Mouse (Mus musculus) T-helper 2 cell (primary cell): Measurements from ENCODE around the gene Elp6.
"Not testable (repeated sequence)": the region's sequence is repeated elsewhere in the genome, so short reads cannot be mapped to it uniquely, and the experiment has no call there.

ENCODE experiments used
- in situ Hi-C: fragments of 300-600 bp; cut with MboI, MseI; formaldehyde crosslinking; loops from one replicate; pipeline ENCODE4 v1.15.1; 2025; ENCODE audit warnings: high pct_unique_total_duplicates

Elp6 gene

DNA sequence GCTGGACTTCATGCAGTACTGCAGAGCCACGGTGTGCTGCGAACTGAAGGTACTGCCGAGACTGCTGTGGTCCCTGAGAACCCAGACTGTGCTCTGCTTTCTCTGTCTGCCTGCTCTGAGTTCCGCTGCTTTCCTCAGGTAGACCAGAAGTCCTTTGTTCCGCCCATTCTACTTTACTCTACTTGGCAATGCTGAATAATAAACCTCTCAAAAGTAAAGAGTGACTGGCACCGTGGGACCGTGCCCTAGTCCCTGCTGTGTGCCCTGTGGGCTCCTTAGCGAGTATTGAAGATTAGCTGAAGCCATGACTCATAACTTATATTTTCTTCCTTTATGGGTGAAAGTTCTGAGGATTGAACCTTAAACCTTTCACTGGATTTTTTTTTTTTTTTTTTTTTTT is 10.9 kb downstream of the Elp6 start:
- in situ Hi-C loops = no loop called here

DNA sequence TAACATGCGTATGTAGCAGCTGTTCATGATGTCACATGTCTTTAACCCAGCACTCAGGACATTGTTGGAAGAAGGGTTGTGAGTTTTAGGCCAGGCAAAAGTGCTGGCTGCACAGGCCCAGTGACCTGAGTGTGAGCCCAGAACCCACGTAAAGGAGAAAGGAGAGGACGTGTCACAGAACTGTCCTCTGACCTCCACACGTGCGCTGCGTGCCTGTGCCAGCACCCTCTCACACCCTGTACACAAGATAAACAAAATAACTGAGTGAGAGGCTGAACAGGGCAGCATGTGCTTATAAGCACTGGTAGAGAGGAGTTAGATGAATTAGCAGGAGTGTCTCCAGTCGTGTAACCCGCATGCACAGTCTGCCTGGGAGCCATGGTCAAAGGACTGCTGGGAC is 11.5 kb downstream of the Elp6 start:
- in situ Hi-C loops = no loop called here

DNA sequence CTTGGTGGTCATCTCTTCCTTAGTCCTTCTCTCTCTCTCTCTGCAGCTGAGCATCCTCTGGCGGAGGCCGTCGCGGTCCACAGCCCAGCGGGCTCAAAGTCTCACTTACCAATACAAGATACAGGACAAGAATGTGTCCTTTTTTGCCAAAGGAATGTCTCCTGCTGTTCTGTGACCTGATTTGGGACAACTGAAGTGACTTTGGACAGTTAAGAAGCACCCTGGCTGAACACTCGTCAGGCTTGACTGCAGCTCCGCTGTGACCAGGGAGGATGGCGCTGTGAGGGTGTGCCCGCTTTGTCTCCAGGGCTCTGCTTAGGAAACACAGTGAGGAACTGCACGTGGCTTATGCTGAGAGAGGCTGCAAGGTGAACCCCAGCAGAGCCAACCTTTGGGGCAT is 15.8 kb downstream of the Elp6 start:
- in situ Hi-C loops = no loop called here

DNA sequence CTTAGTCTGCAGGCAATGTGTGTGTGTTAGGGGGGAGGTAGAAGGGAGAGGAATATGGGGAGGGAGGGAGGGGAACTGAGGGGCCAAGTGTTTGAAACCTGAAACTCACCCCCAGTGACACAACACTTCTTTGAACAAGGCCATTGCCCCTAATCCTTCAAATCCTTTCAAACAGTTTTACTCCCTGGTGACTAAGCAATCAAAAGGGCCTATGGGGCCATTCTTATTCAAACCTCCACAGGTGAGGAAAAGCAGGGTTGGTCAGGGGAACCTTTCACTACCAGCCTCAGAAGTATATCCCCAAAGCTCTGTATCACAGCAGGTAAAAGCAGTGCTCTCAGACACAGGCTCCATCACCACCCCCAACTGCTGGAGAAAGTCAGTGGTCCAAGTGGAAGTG is 18.0 kb downstream of the Elp6 start:
- in situ Hi-C loops = no loop called here

DNA sequence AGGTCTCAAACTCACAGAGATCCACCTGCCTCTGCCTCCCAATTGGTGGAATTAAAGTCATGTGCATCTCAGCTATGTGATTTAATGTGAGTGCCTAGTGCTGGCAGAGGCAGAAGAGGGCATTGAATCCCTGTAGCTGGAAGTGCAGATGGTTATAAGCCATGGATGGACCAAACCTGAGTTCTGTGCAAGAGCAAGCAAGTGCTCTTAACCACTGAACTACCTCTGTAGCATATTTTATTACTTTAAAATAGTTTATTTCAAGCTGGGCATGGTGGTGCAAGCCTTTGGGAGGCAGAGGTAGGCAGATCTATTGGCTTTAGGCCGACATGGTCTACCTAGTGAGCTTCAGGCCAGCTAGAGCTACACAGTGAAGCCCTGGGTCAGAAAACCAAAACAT is 19.2 kb downstream of the Elp6 start:
- in situ Hi-C loops = no loop called here

DNA sequence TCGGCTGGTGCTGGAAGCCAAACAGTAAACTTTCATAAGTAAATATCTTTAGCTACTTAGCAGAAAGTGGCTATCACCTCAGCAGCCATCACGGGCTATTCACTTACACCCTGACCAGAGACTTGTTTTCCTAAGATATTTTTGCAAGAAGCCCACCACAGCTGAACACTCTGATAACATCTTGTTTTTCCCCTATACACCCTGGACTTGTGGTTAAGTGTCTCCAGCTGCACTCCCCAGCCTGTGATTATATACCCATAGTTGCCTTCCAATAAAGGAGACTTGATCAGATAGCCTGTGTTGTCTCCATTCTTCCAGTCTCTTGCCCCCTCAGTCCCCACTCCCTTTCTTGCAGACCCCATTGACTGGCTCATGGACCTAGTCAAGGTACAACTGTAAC is 23.2 kb downstream of the Elp6 start:
- in situ Hi-C loops = no loop called here

DNA sequence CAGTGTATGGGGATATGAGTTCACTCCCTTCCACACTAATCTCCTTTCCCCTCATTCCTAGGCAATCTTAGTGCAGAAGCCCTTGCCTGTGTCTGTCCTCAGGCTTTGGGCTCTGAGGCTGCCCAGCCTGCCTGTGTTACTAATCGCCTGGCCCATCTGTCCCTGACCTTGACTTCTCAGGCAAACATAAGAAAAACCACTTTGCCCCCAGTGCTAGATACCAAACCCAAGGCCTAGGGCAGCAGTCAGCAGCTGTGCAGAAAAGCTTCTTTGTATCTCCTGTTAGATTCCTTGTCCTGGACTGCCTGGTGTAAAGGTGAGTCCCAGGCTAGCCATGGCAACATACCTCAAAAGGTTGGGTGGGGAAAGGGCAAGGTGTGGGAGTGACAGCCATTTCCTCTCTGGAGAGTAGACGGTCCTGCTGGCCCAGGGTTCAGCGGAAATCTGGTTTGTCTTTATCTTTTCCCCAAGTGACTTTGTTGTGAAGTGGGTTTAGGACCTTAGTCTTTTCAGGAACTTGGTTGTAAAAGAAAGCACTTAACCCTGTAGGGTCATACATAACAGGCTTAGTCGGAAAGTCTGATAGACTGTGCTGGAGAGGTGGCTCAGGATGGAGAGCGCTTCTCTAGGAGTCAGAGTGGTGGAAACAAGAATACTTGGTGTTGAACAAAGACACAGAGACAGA is 24.1 kb downstream of the Elp6 start:
- in situ Hi-C loops = no loop called here

DNA sequence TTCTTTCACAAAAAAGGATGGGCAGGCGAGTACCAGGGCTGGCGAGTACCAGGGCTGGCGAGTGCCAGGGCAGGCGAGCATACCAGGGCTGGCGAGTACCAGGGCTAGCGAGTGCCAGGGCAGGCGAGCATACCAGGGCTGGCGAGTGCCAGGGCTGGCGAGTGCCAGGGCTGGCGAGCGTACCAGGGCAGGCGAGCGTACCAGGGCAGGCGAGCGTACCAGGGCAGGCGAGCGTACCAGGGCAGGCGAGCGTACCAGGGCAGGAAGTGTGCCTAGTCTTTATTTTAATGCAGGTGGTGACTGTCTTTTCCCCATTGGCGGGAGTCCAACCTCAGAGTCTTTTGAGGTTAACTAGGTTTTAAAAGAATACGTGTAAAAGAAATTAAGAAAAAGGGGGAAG is 24.7 kb downstream of the Elp6 start:
- in situ Hi-C loops = no loop called here

DNA sequence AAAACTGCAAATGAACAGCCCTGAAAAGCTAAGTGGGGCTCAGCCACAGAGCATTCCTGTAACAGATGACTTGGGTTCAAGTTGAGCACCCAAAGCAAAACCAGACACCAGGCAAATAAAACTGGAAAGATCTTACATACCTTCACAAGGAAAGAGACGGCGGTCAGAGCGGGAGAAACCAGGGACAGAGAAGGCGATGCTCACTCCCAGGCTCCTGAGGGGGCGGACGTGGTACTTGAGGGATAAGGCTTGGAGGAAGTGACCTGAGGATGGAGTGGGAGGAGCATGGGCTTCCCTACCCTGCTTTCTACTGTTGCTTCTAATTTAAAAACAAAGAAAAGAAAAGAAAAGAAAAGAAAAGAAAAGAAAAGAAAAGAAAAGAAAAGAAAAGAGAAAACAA is 25.4 kb downstream of the Elp6 start:
- in situ Hi-C loops = no loop called here

DNA sequence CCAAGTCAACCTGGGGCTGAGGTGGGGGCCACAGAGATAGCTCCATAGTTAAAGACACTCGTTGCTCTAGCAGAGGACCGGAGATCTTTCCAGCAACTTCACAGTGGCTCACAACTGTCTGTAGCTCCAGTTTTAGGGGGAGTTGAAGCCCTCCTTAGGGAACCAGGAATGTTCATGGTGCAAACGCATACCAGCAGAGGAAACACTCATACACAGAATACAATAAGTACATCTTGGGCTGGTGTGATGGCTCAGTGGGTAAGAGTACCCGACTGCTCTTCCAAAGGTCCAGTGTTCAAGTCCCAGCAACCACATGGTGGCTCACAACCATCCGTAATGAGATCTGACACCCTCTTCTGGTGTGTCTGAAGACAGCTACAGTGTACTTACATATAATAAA is 25.9 kb downstream of the Elp6 start:
- in situ Hi-C loops = not testable (repeated sequence)

DNA sequence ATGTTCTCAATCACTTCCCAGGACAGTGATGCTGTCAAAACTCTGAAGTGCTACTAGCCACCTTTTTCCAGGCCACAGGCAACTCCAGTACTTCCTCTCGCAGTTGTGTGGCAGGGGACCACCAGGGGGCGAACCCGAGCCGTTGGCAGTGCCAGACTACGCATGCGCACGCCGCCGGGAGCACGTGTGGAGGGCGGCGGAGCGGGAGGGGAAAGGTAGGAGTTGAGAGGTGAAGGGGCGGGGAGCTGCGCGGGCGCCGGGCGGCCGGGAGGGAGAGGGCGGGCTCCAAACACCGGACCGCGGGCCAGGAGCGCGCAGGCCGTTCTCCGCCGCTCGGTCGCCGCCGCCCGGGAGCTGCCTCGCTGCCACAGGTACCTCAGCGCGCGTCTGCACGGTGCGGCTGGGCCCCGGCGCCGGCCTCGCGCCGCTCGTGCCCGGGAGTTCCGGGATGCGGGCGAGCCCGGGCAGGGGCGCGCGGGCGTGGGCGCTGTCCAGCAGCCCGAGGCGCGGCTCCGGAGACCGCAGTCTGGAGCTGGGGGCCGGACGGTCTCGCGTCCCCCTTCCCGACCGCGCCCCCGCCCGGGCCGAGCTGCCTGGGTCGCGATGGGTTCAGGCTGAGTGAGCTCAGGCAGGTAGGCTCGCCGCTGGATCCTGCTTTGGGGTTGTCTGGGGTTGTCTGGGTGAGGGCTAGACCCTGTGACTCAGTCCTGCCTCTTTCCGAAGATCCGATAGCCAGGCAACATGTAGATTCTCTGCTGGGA is 28.3 kb downstream of the Elp6 start, which contains the start of gene Scap:
TSS of gene Scap (plus strand) at position 154 of the 761 bp plus-strand sequence.
- in situ Hi-C loops = no loop called here

DNA sequence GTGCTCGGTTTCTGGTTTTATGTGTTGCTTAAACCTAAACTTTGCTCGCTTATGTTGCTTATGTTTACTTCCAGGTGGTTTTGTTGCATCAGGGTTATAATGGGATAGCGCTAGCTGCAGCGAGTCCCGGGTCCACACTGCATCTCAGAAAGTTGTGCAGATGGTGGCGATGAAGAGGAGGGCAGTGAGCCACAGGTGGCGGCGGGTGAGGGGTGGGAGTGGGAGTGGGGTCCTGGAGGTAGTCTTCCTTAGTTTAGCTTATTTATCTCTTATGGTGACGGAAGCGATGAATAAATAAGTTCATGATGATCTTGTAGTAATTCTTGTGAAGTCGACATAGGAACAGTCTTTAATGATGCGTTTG is 28.9 kb downstream of the Elp6 start:
- in situ Hi-C loops = no loop called here

DNA sequence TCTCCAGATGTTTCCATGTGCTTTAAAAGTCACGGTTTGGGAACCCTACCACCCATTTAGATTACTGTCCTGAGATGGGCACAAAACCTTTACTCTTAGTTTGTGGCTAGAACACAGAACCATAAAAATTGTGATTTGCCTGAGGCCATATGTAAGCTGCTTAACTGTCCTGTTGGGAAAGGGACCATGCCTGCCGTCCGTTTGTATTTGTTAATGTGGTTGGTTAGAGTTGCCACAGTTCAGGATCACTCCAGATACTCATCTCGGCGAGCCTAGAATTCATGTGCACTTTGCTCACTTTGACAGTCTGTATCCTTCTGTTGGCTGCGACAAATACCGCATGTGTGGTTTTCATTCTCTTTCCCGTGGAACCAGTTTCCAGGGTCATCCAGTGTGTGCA is 29.9 kb downstream of the Elp6 start:
- in situ Hi-C loops = no loop called here

DNA sequence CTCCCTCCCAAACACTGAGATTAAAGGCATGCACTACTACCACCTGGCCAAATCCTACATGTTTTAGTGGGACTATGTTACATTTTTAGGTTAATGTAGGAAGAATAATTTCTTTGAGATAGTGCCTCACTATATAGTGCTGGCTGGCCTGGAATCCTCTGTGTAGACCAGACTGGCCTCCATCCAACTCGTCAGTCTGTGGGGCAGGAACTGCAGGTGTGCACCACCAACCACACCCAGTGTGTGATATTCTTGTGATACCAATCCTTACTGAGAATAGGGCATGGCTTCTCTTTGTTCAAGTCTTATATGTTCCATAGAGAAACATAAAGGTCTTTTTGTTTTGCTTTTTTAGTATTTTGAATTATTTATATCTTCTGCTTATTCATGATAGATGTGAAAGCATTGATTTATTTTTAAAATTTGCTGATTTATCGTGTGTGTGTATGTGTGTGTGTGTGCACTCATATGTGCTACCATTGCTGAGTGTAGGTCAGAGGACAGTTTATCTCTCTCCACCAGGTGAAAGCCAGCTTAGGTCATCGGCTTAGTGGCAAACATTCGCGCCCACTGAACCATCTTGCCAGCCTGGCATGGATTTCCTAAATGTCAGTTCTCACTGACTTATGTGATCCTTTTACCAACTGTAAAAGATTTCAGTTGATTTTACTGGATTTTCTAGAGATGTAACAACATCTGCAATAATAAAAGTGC is 35.2 kb downstream of the Elp6 start:
- in situ Hi-C loops = no loop called here

DNA sequence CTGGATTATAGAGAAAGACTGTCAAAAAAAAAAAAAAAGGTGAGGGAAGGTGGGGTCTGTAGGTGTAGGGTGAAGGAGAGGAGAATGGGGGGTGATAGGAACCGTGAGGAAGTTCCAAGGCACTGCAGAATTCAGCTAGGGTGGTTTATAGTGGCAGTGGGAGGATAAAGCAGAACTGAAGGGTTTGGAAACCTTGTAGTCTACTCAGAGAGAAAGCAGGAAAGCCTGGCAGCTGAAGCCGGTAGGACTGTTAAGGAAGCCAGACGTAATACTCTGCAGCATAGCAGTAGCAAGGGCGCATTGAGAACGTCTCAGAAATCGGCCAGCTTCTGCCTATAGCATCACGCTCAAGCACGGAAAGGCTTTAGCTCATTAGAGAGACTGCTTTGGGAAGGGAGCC is 37.0 kb downstream of the Elp6 start:
- in situ Hi-C loops = no loop called here

DNA sequence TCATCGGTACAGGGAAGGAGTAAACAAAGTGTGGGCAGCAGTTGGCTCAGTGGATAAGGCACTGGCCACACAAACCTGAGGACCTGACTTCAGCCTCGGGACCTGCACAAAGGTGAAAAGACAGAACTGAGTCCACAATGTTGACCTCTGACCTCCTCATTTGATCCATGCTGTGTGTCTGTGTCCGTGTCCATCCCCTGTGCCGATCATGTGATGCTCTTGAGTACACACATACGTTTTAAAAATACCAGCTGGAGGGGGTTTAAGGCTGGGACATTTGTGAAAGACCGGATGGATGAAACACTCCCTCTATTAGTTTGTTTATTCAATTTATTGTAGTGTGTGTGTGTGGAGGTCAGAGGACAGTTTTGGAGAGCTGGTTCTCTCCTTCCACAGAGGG is 38.8 kb downstream of the Elp6 start:
- in situ Hi-C loops = no loop called here

DNA sequence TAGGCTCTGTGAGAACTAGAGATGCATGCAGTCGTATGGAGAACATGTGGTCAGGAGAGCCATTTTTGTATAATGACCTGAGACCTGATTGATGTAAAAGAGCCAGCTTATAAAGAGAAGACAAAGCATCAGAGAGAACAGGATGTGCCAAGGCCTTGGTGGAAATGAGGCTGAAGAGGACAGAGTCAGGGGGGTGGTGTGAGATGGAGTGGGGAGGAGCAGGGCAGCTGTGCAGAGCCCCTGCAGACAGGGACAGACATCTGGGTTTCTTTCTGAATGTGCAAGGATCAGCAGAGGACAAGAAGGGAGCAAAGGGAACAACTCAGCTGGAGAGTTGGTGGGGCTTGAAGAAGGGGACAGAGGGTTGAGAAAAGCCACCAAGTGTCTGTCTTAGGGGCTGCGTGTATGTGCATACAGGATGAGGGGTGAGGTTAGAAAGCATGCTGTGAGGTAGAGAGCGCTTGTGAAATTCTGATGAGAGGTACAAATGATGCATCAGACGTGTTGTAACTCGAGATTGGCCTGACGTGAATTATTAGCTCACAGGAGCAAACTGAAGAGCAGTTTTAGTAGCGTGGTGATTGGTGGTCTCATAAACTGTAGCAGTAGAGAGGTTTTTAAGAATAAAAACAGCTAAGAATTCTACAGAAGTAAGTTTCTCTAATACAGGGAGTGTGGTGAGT is 40.2 kb downstream of the Elp6 start:
- in situ Hi-C loops = no loop called here

DNA sequence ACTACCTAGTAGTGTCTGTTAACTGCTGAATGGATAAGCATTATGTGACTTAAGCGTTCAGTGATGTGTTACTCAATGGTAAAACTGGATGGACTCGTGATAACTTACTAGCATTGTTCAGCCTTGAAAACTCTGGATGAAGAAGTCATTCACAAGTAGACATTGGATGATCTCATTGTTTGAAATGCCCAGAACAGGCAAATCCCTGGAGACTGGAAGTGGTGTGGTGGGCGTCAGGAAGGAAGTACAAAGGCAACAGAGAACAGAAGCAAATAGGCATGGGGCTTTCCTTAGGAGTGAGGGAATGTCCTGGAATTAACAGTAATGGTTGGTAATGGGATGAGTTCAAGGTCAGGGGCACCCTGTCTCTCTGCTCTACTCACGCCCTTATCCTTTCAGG is 43.9 kb downstream of the Elp6 start:
- in situ Hi-C loops = no loop called here

DNA sequence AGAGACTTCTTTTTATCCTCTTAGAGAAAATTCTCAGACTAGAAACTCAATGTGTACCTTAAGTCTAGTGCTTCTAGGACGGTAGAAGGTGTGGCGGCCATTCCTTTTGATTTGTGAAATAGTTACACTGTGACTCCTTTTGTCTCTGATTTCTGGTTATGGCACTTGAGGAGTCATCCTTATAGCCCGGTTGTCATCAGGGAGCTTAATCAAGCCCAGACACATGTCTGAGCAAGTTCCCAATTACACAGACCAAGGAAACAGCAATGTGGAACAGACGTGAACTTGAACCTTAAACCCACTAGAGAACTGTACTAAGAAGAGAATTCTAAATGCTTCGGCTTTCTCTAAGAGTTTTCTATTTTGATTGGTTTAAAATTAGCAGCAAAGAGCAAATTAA is 45.2 kb downstream of the Elp6 start:
- in situ Hi-C loops = no loop called here

DNA sequence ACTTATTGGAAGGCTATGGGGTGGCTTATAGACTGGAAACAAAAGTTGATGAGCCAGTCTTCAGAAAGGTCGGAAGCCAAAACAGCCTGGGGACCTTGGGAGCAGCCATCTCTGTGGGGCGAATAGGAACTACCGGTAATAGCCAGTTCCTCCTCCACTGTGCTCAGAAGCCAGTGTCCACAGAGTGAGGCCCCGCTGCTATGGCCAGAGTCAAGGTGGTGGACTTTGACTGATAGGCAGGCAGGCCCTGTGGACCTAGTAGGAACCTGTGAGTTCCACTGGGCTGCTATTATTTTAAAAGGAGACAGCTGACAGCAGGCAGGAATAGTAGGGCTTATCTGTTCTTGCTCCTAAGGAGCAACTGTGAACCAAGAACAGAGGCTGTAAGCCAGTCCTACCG is 45.6 kb downstream of the Elp6 start:
- in situ Hi-C loops = no loop called here

DNA sequence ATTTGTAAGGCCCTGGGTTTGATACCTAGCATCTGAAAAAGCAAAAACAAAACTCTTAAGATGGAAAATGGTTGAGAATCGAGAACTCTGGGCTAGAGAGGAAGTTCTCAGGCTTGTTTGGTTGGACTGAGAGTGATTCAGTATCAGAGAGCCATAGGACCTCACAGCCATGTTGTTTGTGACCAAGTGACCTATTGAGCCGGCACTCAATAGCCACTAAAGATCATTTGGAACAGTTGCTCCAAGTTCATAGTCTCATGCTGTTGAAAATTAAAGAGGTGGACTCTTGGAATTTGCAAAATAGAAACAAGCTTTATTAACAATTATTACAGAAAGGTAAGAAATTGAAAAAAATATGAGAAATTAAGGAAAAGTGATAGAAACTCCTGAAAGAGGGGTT is 46.4 kb downstream of the Elp6 start:
- in situ Hi-C loops = no loop called here

DNA sequence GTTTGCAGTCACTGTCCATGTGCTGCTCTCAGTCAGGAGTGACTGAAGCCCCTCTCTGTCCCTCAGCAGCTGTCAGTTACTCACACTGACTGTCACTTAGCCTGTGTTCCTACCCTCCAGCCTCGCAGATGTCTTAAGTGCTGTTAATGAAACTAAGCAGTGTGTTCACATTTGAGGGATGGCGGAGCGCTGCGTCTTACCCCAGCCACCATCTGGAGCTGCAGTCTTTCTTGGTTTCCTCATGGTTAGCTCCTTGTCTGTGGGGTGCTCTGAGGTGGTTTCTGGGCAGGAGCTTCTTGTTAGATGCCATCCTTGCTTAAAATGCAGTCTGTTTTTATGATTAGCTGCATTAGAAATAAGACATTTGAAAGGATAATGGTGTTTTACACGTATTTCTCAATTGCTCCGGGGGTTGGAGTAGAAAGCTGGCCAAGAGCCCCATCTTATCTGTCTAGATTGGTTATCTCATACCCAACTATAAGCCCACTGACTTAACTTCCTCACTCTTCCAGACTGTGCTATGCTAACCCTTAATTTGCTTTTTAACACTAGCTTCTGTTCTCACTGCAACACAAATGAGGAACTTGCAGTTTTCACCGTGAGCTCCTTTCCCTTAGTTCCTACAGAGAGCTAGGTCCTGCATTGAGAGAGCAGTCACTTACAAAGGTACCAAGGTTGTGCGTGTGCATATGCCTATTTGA is 47.1 kb downstream of the Elp6 start:
- in situ Hi-C loops = no loop called here
